8 mouse cellular contexts compared by ENCODE assay signal in genomic region chr6:29762524-29762923, GRCm38 (mm10). TPM values are rescaled to one million over a fixed set of nuclear protein-coding genes. Genes with fewer than 3 reads are reported as not detected.
DNase-seq lines count a peak whose midpoint lies in the region; ATAC-seq lines count a peak whose summit lies in the region.

No protein-coding gene starts in this region.

- H3K27me3 ChIP-seq in limb, embryonic 11.5 days (ENCODE audit: control insufficient read depth, insufficient read depth, low read length) = no peaks in the 10 kb centered on the region
- no peaks in the 10 kb centered on the region for H3K27me3 ChIP-seq in limb, embryonic 10.5 days (ENCODE audit: low read depth, poor library complexity, severe bottlenecking)

- no peak for ATAC-seq in limb, embryonic 11.5 days (ENCODE audit: insufficient number of reproducible peaks, low FRiP score, low TSS enrichment, low read depth)

- no peak overlapping the region for H3K4me3 ChIP-seq in limb, embryonic 11.5 days (ENCODE audit: low read depth, low read length)
- no peak overlapping the region for H3K4me3 ChIP-seq in limb, embryonic 10.5 days

- no peaks in the 10 kb centered on the region for H3K9me3 ChIP-seq in limb, embryonic 11.5 days (ENCODE audit: control insufficient read depth, low read length)
- no peaks in the 10 kb centered on the region for H3K9me3 ChIP-seq in limb, embryonic 10.5 days (replicated peaks)

- peak; percentile 63 for DNase-seq in adrenal gland, adult 2 months
- DNase-seq in adrenal gland, postnatal 4 days (ENCODE audit: low spot score in 2 of 2) = no peak
- peak; percentile 48 for DNase-seq in limb, embryonic 11.5 days (ENCODE audit: low spot score)
- DNase-seq in limb, embryonic 10.5 days (ENCODE audit: low spot score) = no peak
- DNase-seq in embryo, embryonic 10.5 days (ENCODE audit: low spot score) = peak; percentile 51
- DNase-seq in lung, postnatal 25 days (ENCODE audit: low spot score) = peak; percentile 48
- DNase-seq in gastrocnemius, postnatal 25 days = no peak
- DNase-seq in cerebellum, adult 11-12 months = no peak

- H3K9ac ChIP-seq in limb, embryonic 11.5 days (ENCODE audit: low read length) = no peak overlapping the region

- WGBS in limb, embryonic 11.5 days = 72% methylated on average over 4 of the region's 4 CpGs
- WGBS in limb, embryonic 10.5 days = 64% methylated on average over 4 of the region's 4 CpGs

- H3K27ac ChIP-seq in limb, embryonic 11.5 days (replicated peaks; ENCODE audit: low read depth, low read length) = no peak overlapping the region
- H3K27ac ChIP-seq in limb, embryonic 10.5 days = no peak overlapping the region

- no peaks in the 10 kb centered on the region for H3K4me1 ChIP-seq in limb, embryonic 11.5 days (ENCODE audit: control insufficient read depth, insufficient read depth, low read length)
- H3K4me1 ChIP-seq in limb, embryonic 10.5 days = no peaks in the 10 kb centered on the region

- H3K4me2 ChIP-seq in limb, embryonic 11.5 days (ENCODE audit: low read depth, severe bottlenecking) = no peak overlapping the region

- H3K36me3 ChIP-seq in limb, embryonic 11.5 days (ENCODE audit: control insufficient read depth, insufficient read depth, low read length) = peaks cover 4% of the 10 kb centered on the region
- peaks cover 41% of the 10 kb centered on the region for H3K36me3 ChIP-seq in limb, embryonic 10.5 days

RNA-seq across cellular contexts. Expression of gene Ahcyl2, which starts 5.3 kb away (rescaled TPM):
- 100 to 1,000 TPM in 1 of 2 experiments, 10 to 100 TPM in 1; 72.4 to 344 TPM for total RNA-seq in adrenal gland, adult 2 months (2021)
- 48.4 and 104 TPM in 2 replicates for polyA plus RNA-seq in adrenal gland, adult 2 months (2012; rRNA removed)
- 100 to 1,000 TPM in 1 of 2 experiments, 10 to 100 TPM in 1; 93.7 to 119 TPM for total RNA-seq in adrenal gland, postnatal 4 days (2021)
- polyA plus RNA-seq in limb, embryonic 11.5 days (2014; fragmentation: Nextera tagmentation; extraction: Ambion mirVana) = 16.5 and 17.3 TPM in 2 replicates
- 14.1 and 15.9 TPM in 2 replicates for polyA plus RNA-seq in limb, embryonic 10.5 days (2016; fragmentation: Nextera tagmentation; extraction: Ambion mirVana)
- total RNA-seq in gastrocnemius, postnatal 25 days (2021) = 10 to 100 TPM; 16.0 to 19.0 TPM

RNA-seq across cellular contexts. Expression of gene Smo, which starts 27.2 kb away (rescaled TPM):
- total RNA-seq in adrenal gland, adult 2 months (2021) = 10 to 100 TPM; 41.3 to 46.1 TPM
- 72.3 and 74.7 TPM in 2 replicates for polyA plus RNA-seq in adrenal gland, adult 2 months (2012; rRNA removed)
- 10 to 100 TPM; 88.5 to 94.3 TPM for total RNA-seq in adrenal gland, postnatal 4 days (2021)
- polyA plus RNA-seq in limb, embryonic 11.5 days (2014; fragmentation: Nextera tagmentation; extraction: Ambion mirVana) = 67.5 and 78.9 TPM in 2 replicates
- 67.6 and 69.3 TPM in 2 replicates for polyA plus RNA-seq in limb, embryonic 10.5 days (2016; fragmentation: Nextera tagmentation; extraction: Ambion mirVana)
- total RNA-seq in gastrocnemius, postnatal 25 days (2021) = 1 to 10 TPM; 5.5 to 5.9 TPM

Comparison
In these comparisons a context has a peak if more than half of its experiments do, and no peak if none do; other contexts are left out.
1. DNase-seq: peak in adrenal gland, adult 2 months (single experiment), limb, embryonic 11.5 days (single experiment), embryo, embryonic 10.5 days (single experiment) and lung, postnatal 25 days (single experiment); none in adrenal gland, postnatal 4 days (0 of 2), limb, embryonic 10.5 days (single experiment), gastrocnemius, postnatal 25 days (single experiment) and cerebellum, adult 11-12 months (single experiment).
2. RNA of gene Smo, which starts 27.2 kb away (total RNA-seq): 88.5 to 94.3 TPM in adrenal gland, postnatal 4 days and 41.3 to 46.1 TPM in adrenal gland, adult 2 months; 5.5 to 5.9 TPM in gastrocnemius, postnatal 25 days; every median in the first group is over 4 times any median in the second.